Mouse (Mus musculus): ENCODE results near the gene Itpr3. TPM values are rescaled to one million over a fixed set of nuclear protein-coding genes. Genes with fewer than 3 reads are reported as not detected.

Gene Itpr3
- total RNA-seq, 4 experiments from 2014 or later, result 1.4 to 2.8 (median 2.0) TPM

Small RNAs within 50 kb of the gene (microRNA-seq; reads per million reads assigned to microRNA genes)
- gene Mir7677, result not detected

Other genes starting within 250 kb of the Itpr3 start
- not detected for gene Nkx2-5, start 212.3 kb upstream of the Itpr3 start, total RNA-seq (2022)
- under 1 TPM; 0.22 to 0.83 (median 0.41) TPM for gene Kifc5b, start 140.2 kb upstream of the Itpr3 start, total RNA-seq (2022)
- 10 to 100 TPM in 2 of 4 experiments, 1 to 10 TPM in 2; 7.7 to 10.7 (median 9.9) TPM for gene Phf1, start 124.3 kb upstream of the Itpr3 start, total RNA-seq (2022)
- 100 to 1,000 TPM; 102 to 113 (median 108) TPM for gene Cuta, start 117.7 kb upstream of the Itpr3 start, total RNA-seq (2022)
- gene Syngap1, start 116.1 kb upstream of the Itpr3 start, total RNA-seq (2022), result 1 to 10 TPM; 1.4 to 2.6 (median 1.9) TPM
- gene Zbtb9, start 84.1 kb upstream of the Itpr3 start, total RNA-seq (2022), result 1 to 10 TPM; 1.1 to 1.6 (median 1.5) TPM
- gene Bak1, start 28.3 kb upstream of the Itpr3 start, total RNA-seq (2022), result 10 to 100 TPM; 18.8 to 22.3 (median 21.4) TPM
- gene Uqcc2, start 76.6 kb downstream of the Itpr3 start, total RNA-seq (2022), result 100 to 1,000 TPM; 429 to 490 (median 471) TPM
- 10 to 100 TPM; 24.6 to 33.6 (median 29.1) TPM for gene Ip6k3, start 110.5 kb downstream of the Itpr3 start, total RNA-seq (2022)
- gene Lemd2, start 147.2 kb downstream of the Itpr3 start, total RNA-seq (2022), result 10 to 100 TPM; 21.1 to 24.8 (median 23.4) TPM